Mouse (Mus musculus) limb, embryonic 14.5 days (tissue): ENCODE measurements around the gene Crabp2. TPM values are rescaled to one million over a fixed set of nuclear protein-coding genes. Genes with fewer than 3 reads are reported as not detected.
"Not testable (repeated sequence)": the region's sequence is repeated elsewhere in the genome, so short reads cannot be mapped to it uniquely, and the experiment has no call there.

ENCODE experiments used
- ATAC-seq: fragments of 200-750 bp; cut with Nextera tagmentation; 2 replicates; pipeline ENCODE4 v1.8.0; 2017; ENCODE audit warnings: low read depth, moderate number of reproducible peaks, moderate TSS enrichment; ENCODE audit not compliant: low FRiP score
- DNase-seq: peaks from one replicate; pipeline ENCODE4 v3.0.0-alpha.2; 2015; ENCODE audit warnings: low spot score
- H3K27ac ChIP-seq: fragments of 300-500 bp; sonication (generic); replicated peaks from 2 replicates; pipeline ENCODE4 v1.5.1; 2014; ENCODE audit warnings: low read depth, mild to moderate bottlenecking, low read length, moderate library complexity, mixed read lengths
- H3K27me3 ChIP-seq: fragments of 300-500 bp; sonication (generic); 2 replicates; pipeline ENCODE4 v1.6.1; 2014; ENCODE audit warnings: low read length, mixed read lengths; ENCODE audit not compliant: control insufficient read depth, insufficient read depth
- H3K36me3 ChIP-seq: fragments of 300-500 bp; sonication (generic); 2 replicates; pipeline ENCODE4 v1.6.1; 2014; ENCODE audit warnings: mild to moderate bottlenecking, low read length, moderate library complexity, mixed read lengths; ENCODE audit not compliant: control insufficient read depth, insufficient read depth
- H3K4me1 ChIP-seq: fragments of 300-500 bp; sonication (generic); 2 replicates; pipeline ENCODE4 v1.6.1; 2014; ENCODE audit warnings: antibody characterized with exemption, low read length, mixed read lengths; ENCODE audit not compliant: control insufficient read depth, insufficient read depth
- H3K4me2 ChIP-seq: fragments of 300-500 bp; sonication (generic); replicated peaks from 2 replicates; pipeline ENCODE4 v1.6.1; 2014; ENCODE audit warnings: low read depth, mild to moderate bottlenecking, low read length, moderate library complexity; ENCODE audit not compliant: severe bottlenecking
- H3K4me3 ChIP-seq: fragments of 300-500 bp; sonication (generic); replicated peaks from 2 replicates; pipeline ENCODE4 v1.5.1; 2014; ENCODE audit warnings: low read length
- H3K9ac ChIP-seq: fragments of 300-500 bp; sonication (generic); 2 replicates; pipeline ENCODE4 v1.6.1; 2014; ENCODE audit warnings: mild to moderate bottlenecking, low read depth, low read length, moderate library complexity; ENCODE audit not compliant: severe bottlenecking
- H3K9me3 ChIP-seq: fragments of 300-500 bp; sonication (generic); 2 replicates; pipeline ENCODE4 v1.6.1; 2016; ENCODE audit warnings: low read length; ENCODE audit not compliant: control insufficient read depth
- POLR2A ChIP-seq: fragments of 200-500 bp; IDR thresholded peaks from 2 replicates; pipeline ENCODE4 v1.8.0; 2012; ENCODE audit warnings: inconsistent platforms, mild to moderate bottlenecking, moderate library complexity, borderline replicate concordance; ENCODE audit not compliant: insufficient read depth, insufficient read length; ENCODE audit errors: extremely low read depth
- WGBS: fragments of 180-500 bp; shearing (Covaris S2); extraction: QIAGEN DNeasy Blood & Tissue Kit; methylation state at CpG from one replicate; pipeline ENCODE4 v1.1.7; 2014; 5-methylcytosine and 5-hydroxymethylcytosine counted together
- polyA plus RNA-seq, 2 experiments: library from polyadenylated mRNA; depleted of rRNA in 1 of 2; stranded (reverse) in 1 of 2; unstranded in 1 of 2; fragments of >200 nt; fragmentation: Nextera tagmentation in 1 of 2; extraction: Ambion mirVana in 1 of 2; gene quantifications; 2 replicates each; pipeline versions ENCODE4 v1.2.1 to v1.2.3; 2012 to 2014

Gene Crabp2
- polyA plus RNA-seq (2012; rRNA removed), result 176 and 192 TPM in 2 replicates
- 267 and 331 TPM in 2 replicates for polyA plus RNA-seq (2014; fragmentation: Nextera tagmentation; extraction: Ambion mirVana)

- Histone ChIP-seq H3K36me3 (peaks cover 20% of the 10 kb centered on the region), H3K4me2 (peak within 1 kb of the TSS; percentile 76), H3K27me3 (no peaks in the 10 kb centered on the region), H3K9ac (peak within 1 kb of the TSS; percentile 67), H3K27ac (peak within 1 kb of the TSS; percentile 88), H3K4me1 (peaks cover 75% of the 10 kb centered on the region), H3K9me3 (no peaks in the 10 kb centered on the region), H3K4me3 (peak within 1 kb of the TSS; percentile 57)
- peak; percentile 49 for ATAC-seq
- peak; percentile 94; the same call in 1 of the 2 replicates for TF ChIP-seq POLR2A
- under 1% methylated on average over 35 of the region's 35 CpGs for WGBS
- peak; percentile 81 for DNase-seq
Measured at GRCm38 (mm10) chr3:87948378-87949265, at the start of gene Crabp2. TSS of gene Crabp2 (plus strand) at chr3:87948666.

DNA sequence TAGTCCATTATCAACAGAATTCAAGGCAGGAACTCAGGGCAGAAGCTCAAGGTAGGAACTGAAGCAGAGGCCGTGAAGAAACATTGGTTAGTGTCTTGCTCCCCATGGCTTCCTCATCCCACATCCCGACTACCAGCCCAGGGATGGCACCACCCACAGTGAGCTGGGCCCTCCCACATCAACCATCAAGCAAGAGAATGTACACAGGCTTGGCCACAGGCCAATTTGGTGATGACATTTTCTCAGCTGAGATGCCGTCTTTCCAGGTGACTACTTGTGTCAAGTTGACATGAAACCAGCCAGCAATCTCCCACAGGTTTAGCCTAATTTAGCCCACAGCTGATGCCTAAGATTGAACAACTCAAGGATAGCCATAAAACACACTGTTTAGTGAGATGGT lies 49.2 kb upstream of the Crabp2 start:
- 70% methylated on average over 3 of the region's 3 CpGs for WGBS
- H3K4me2 ChIP-seq, result no peak overlapping the region
- ATAC-seq (no peak), DNase-seq (no peak)
- no peaks in the 10 kb centered on the region for H3K9me3 ChIP-seq
- H3K4me3 ChIP-seq, result no peak overlapping the region
- no peaks in the 10 kb centered on the region for H3K36me3 ChIP-seq
- TF ChIP-seq POLR2A, result no peak
- H3K27me3 ChIP-seq, result no peaks in the 10 kb centered on the region
- no peak overlapping the region for H3K9ac ChIP-seq
- H3K4me1 ChIP-seq, result no peaks in the 10 kb centered on the region
- no peak overlapping the region for H3K27ac ChIP-seq

GRCm38 (mm10) chr3:87899776-87900175 lies 48.7 kb upstream of the Crabp2 start:
- ATAC-seq (no peak), DNase-seq (no peak)
- Histone ChIP-seq H3K4me3 (no peak overlapping the region), H3K9me3 (no peaks in the 10 kb centered on the region), H3K4me2 (no peak overlapping the region), H3K36me3 (no peaks in the 10 kb centered on the region), H3K9ac (no peak overlapping the region), H3K27me3 (no peaks in the 10 kb centered on the region), H3K27ac (no peak overlapping the region), H3K4me1 (no peaks in the 10 kb centered on the region)
- WGBS, result 77% methylated on average over 3 of the region's 3 CpGs
- no peak for TF ChIP-seq POLR2A

DNA sequence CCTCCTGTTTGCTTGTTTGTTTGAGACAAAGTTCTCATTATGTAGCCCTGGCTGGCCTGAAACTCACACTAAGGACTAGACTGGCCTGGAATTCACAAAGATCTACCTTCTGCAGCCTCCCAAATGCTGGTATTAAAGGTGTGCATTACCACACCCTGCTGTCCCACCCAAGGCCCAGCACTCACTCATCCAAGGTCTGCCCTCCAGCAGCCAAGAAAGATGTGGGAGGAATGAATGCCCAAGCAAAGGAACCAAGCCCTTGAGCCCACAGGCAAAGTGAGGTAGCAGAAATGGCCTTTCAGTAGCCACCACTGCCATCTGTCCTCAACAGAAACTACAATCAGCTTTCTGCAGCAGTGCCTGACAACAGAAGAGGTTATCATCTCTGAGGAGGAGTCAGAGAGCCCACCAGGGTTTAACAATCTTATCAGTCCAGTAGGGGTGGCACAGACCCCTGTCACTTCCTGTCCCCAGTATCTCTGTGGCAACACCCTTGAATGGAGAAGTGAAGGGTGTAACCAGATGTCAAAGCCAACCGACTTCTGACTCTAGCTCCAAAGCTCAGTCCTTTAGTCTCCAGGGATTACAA lies 47.3 kb upstream of the Crabp2 start:
- no peak for TF ChIP-seq POLR2A
- Histone ChIP-seq H3K36me3 (no peaks in the 10 kb centered on the region), H3K27ac (no peak overlapping the region), H3K4me2 (no peak overlapping the region), H3K4me1 (no peaks in the 10 kb centered on the region), H3K4me3 (no peak overlapping the region), H3K9me3 (no peaks in the 10 kb centered on the region), H3K27me3 (no peaks in the 10 kb centered on the region), H3K9ac (no peak overlapping the region)
- WGBS, result 67% methylated on average over 1 of the region's 1 CpGs
- ATAC-seq (no peak), DNase-seq (no peak)

GRCm38 (mm10) chr3:87901959-87902358 lies 46.5 kb upstream of the Crabp2 start:
- H3K4me3 ChIP-seq, H3K36me3 ChIP-seq, H3K9me3 ChIP-seq, DNase-seq, H3K27me3 ChIP-seq, ATAC-seq, H3K4me2 ChIP-seq, H3K9ac ChIP-seq, H3K4me1 ChIP-seq, H3K27ac ChIP-seq: not testable (repeated sequence)
- WGBS, result 85% methylated on average over 5 of the region's 6 CpGs
